ENCODE assay signal across 15 mouse cellular contexts in the genomic region with DNA sequence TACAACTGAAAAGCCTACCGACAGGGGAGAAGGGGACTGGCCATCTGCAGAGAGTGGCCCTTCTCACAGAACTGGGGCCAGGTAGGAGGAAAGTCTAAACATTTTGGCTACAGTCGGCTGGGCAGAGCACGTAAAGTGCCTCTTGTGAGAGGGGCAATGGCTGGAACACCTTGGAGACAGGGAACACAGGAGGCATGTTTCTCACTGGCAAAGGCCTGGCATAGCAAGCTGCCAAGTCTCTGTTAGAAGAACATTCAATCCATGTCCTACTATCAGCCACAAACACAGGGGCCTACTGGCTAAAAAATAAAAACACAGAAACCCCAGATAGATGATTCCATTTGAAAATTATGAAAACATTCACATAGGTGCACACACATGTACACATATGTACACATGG.
"Had no signal": no experiment of that assay in that cellular context is flagged by ENCODE, and none has a peak within 500 bp of the region (broad histone marks: within the 10 kb centered on the region; RNA-seq: fewer than 3 reads in every experiment).

No protein-coding gene starts in this region.

- H3K36me3 ChIP-seq: midbrain, embryonic 10.5 days; midbrain, embryonic 12.5 days; stomach, embryonic 15.5 days had no signal

- H3K27me3 ChIP-seq: midbrain, embryonic 12.5 days; neural tube, embryonic 12.5 days; stomach, embryonic 15.5 days had no signal

- H3K9ac ChIP-seq: lung, embryonic 14.5 days; midbrain, embryonic 12.5 days; neural tube, embryonic 12.5 days; stomach, embryonic 15.5 days had no signal

- H3K9me3 ChIP-seq: midbrain, embryonic 12.5 days; neural tube, embryonic 12.5 days; stomach, embryonic 15.5 days had no signal

- H3K4me2 ChIP-seq: lung, embryonic 14.5 days; midbrain, embryonic 12.5 days; neural tube, embryonic 12.5 days; stomach, embryonic 15.5 days had no signal

- ATAC-seq: midbrain, embryonic 16.5 days had no signal

- DNase-seq: lung, adult 18-20 months; lung, embryonic 14.5 days; lung, postnatal 10 days; lung, postnatal 4 days; midbrain, embryonic 14.5 days; right cerebral cortex, postnatal 14 days; thymus, adult 2 months; thymus, postnatal 25 days; thymus, postnatal 4 days had no signal

- H3K27ac ChIP-seq: midbrain, embryonic 10.5 days; midbrain, embryonic 12.5 days; neural tube, embryonic 12.5 days; stomach, embryonic 15.5 days; stomach, postnatal 0 days had no signal

- H3K4me1 ChIP-seq: midbrain, embryonic 12.5 days; neural tube, embryonic 12.5 days; stomach, embryonic 15.5 days had no signal

- H3K4me3 ChIP-seq: midbrain, embryonic 10.5 days; midbrain, embryonic 12.5 days; neural tube, embryonic 12.5 days; stomach, embryonic 15.5 days had no signal
